Mouse (Mus musculus): ENCODE measurements at regions not wholly inside any gene's neighbourhood (a gene's known extent, or its start where the extent isn't known, plus 50 kb on each side); places are given as distances from the start of the nearest gene placed in this dataset.

DNA sequence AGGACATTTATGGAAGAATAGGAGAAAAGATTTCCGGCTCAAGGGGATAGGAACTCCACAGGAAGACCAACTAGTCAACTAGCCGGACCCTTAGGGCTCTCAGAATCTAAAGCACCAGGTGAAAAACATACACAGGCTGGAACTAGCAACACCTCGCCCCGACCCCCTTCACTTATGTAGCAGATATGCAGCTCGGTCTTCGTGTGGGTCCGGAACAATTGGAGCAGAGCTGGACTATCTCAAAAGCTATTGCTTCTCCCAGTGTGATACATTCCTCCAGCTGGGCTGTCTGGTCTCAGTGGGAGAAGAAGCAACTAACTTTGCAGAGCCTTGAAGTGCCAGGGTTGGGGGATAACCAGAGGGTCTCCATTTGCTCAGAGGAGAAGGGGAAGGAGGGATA, 386.3 kb downstream of the Vgll3 start:
- no peak overlapping the region for H3K4me2 ChIP-seq (replicated peaks; ENCODE audit: low read depth, low read length)
- no peaks in the 10 kb centered on the region for H3K36me3 ChIP-seq (ENCODE audit: control insufficient read depth, insufficient read depth, low read length)
- no peaks in the 10 kb centered on the region for H3K27me3 ChIP-seq (ENCODE audit: control insufficient read depth, insufficient read depth, low read length)
- no peaks in the 10 kb centered on the region for H3K9me3 ChIP-seq (ENCODE audit: control insufficient read depth, low read depth, low read length)
- 85% methylated on average over 7 of the region's 7 CpGs for WGBS
- H3K9ac ChIP-seq (replicated peaks; ENCODE audit: low read depth, low read length), result no peak overlapping the region
- no peak overlapping the region for H3K27ac ChIP-seq (ENCODE audit: low read length)
- no peaks in the 10 kb centered on the region for H3K4me1 ChIP-seq (ENCODE audit: control insufficient read depth, insufficient read depth, low read length)
- H3K4me3 ChIP-seq (ENCODE audit: low read depth, low read length), result no peak overlapping the region
- ATAC-seq (ENCODE audit: insufficient number of reproducible peaks, insufficient read depth, low FRiP score, low read depth), result no peak

Measured in stomach, embryonic 14.5 days (tissue).